Comparison of ENCODE assay signal across 9 mouse cellular contexts in genomic region chr3:107330503-107331424, GRCm38 (mm10). TPM values are rescaled to one million over a fixed set of nuclear protein-coding genes. Genes with fewer than 3 reads are reported as not detected.
DNase-seq lines count a peak whose midpoint lies in the region; ATAC-seq and TF ChIP-seq lines count a peak whose summit lies in the region.
"Had no signal": no experiment of that assay in that cellular context is flagged by ENCODE, and none has a peak within 500 bp of the region (broad histone marks: within the 10 kb centered on the region; RNA-seq: fewer than 3 reads in every experiment).

No protein-coding gene starts in this region.

- no peaks in the 10 kb centered on the region; the same call in 1 of the 2 replicates for H3K79me2 ChIP-seq in heart, adult 2 months (replicated peaks; ENCODE audit: control insufficient read depth, insufficient read depth, low read length)

- no peak for DNase-seq in layer of hippocampus, adult 2 months (ENCODE audit: low spot score in 2 of 2)
- no peak for DNase-seq in layer of hippocampus, postnatal 14 days (ENCODE audit: low spot score in 2 of 2)
- DNase-seq in heart, adult 2 months, result peak; percentile 11 to 30
- peak; percentile 32 for DNase-seq in kidney, adult 9 months
- no peak for DNase-seq in right cerebral cortex, postnatal 4 days
- DNase-seq in gastrocnemius, postnatal 36 days, result no peak

- TF ChIP-seq CTCF in layer of hippocampus, adult 2 months (conservative IDR thresholded peaks at IDR 0.05), result no peak
- no peak for TF ChIP-seq CTCF in bone marrow, adult 2 months (IDR thresholded peaks at IDR 0.05; ENCODE audit: control insufficient read depth, insufficient read depth, low read length)
- TF ChIP-seq CTCF in heart, adult 2 months (IDR thresholded peaks at IDR 0.05), result no peak

- 85% methylated on average over 28 of the region's 28 CpGs for WGBS in bone marrow, adult 2 months
- 41% methylated on average over 28 of the region's 28 CpGs for WGBS in heart, adult 2 months
- WGBS in midbrain, embryonic 16.5 days, result 82% methylated on average over 28 of the region's 28 CpGs

- intact Hi-C loops in heart, adult 2 months (cut with DNase I), result loop anchor here (2.0 kb wide), 1 partner anchor 52 kb away; the partner anchor contains the start of gene Lamtor5
- intact Hi-C loops in gastrocnemius, postnatal 36 days (cut with DNase I), result no loop called here

- H3K4me3 ChIP-seq in layer of hippocampus, adult 2 months, result peak overlapping the region; percentile 68
- H3K4me3 ChIP-seq in bone marrow, adult 2 months (replicated peaks; ENCODE audit: control insufficient read depth, low read depth, low read length), result peak overlapping the region; percentile 86
- H3K4me3 ChIP-seq in heart, adult 2 months, result no peak overlapping the region; the same call in 1 of the 2 replicates
- peak overlapping the region; percentile 92 for H3K4me3 ChIP-seq in midbrain, embryonic 16.5 days (ENCODE audit: low read depth, low read length)

- no peak overlapping the region for H3K27ac ChIP-seq in layer of hippocampus, adult 2 months
- H3K27ac ChIP-seq in bone marrow, adult 2 months (ENCODE audit: control insufficient read depth, insufficient read depth, low read depth, low read length, poor library complexity), result no peak overlapping the region
- H3K27ac ChIP-seq in heart, adult 2 months, result no peak overlapping the region
- no peak overlapping the region for H3K27ac ChIP-seq in midbrain, embryonic 16.5 days (ENCODE audit: low read length)

- peaks cover 18% of the 10 kb centered on the region for H3K36me3 ChIP-seq in heart, adult 2 months (ENCODE audit: control insufficient read depth, insufficient read depth, low read length)
- 0 out of 2 replicates have a peak, but pooled peaks cover 3% of the 10 kb centered on the region for H3K36me3 ChIP-seq in midbrain, embryonic 16.5 days (ENCODE audit: control insufficient read depth, insufficient read depth, low read length)

- no peak overlapping the region for H3K9ac ChIP-seq in heart, adult 2 months (ENCODE audit: low read depth, low read length)
- peak overlapping the region; percentile 84; the same call in 1 of the 2 replicates for H3K9ac ChIP-seq in midbrain, embryonic 16.5 days (ENCODE audit: low read depth, low read length)

- ATAC-seq in midbrain, embryonic 16.5 days, result no peak
- ATAC-seq: Patski had no signal

- H3K4me2 ChIP-seq in midbrain, embryonic 16.5 days (ENCODE audit: low read length), result peak overlapping the region; percentile 92

- no peaks in the 10 kb centered on the region for H3K9me3 ChIP-seq in midbrain, embryonic 16.5 days (replicated peaks; ENCODE audit: control insufficient read depth, low read length, poor library complexity, severe bottlenecking)

- no peak for TF ChIP-seq EP300 in heart, adult 2 months (IDR thresholded peaks at IDR 0.05; ENCODE audit: insufficient read depth, low read depth, low read length)

- peaks cover 2% of the 10 kb centered on the region; the same call in 1 of the 2 replicates for H3K4me1 ChIP-seq in bone marrow, adult 2 months (ENCODE audit: control insufficient read depth, insufficient read depth, low read length)
- H3K4me1 ChIP-seq in heart, adult 2 months (ENCODE audit: control insufficient read depth, insufficient read depth, low read length), result peaks cover 13% of the 10 kb centered on the region
- H3K4me1 ChIP-seq in midbrain, embryonic 16.5 days (ENCODE audit: control insufficient read depth, insufficient read depth, low read length), result peaks cover 40% of the 10 kb centered on the region

- TF ChIP-seq POLR2A in bone marrow, adult 2 months (IDR thresholded peaks at IDR 0.05; ENCODE audit: borderline replicate concordance, control insufficient read depth, low read depth, low read length), result no peak
- no peak for TF ChIP-seq POLR2A in heart, adult 2 months (IDR thresholded peaks at IDR 0.05; ENCODE audit: insufficient read depth, low read depth, low read length)

- no peaks in the 10 kb centered on the region for H3K27me3 ChIP-seq in heart, adult 2 months (ENCODE audit: control insufficient read depth, insufficient read depth, low read length)
- no peaks in the 10 kb centered on the region for H3K27me3 ChIP-seq in midbrain, embryonic 16.5 days (ENCODE audit: control insufficient read depth, insufficient read depth, low read depth, low read length)
- H3K27me3 ChIP-seq: Patski had no signal

RNA-seq across cellular contexts. Expression of gene Rbm15, which starts 2.7 kb away (rescaled TPM):
- total RNA-seq in layer of hippocampus, adult 2 months (2021), result 10 to 100 TPM; 26.8 to 30.1 TPM
- 10 to 100 TPM; 23.8 to 24.9 TPM for total RNA-seq in layer of hippocampus, postnatal 14 days (2021)
- 14.6 and 26.7 TPM in 2 replicates for polyA plus RNA-seq in bone marrow, adult 2 months (2011; ENCODE audit: insufficient read depth, insufficient read length, low replicate concordance, missing spikeins)
- total RNA-seq in heart, adult 2 months (2021), result 10 to 100 TPM; 22.7 to 24.5 TPM
- 3.6 and 7.0 TPM in 2 replicates for polyA plus RNA-seq in heart, adult 2 months (2012; rRNA removed)
- 5.7 and 6.5 TPM in 2 replicates for polyA plus RNA-seq in midbrain, embryonic 16.5 days (2015; fragmentation: Nextera tagmentation; extraction: Ambion mirVana)
- total RNA-seq in gastrocnemius, postnatal 36 days (2021), result 10 to 100 TPM; 17.0 to 22.1 TPM

RNA-seq across cellular contexts. Expression of gene Slc16a4, which starts 39.7 kb away (rescaled TPM):
- 1 to 10 TPM; 1.2 to 1.4 TPM for total RNA-seq in layer of hippocampus, adult 2 months (2021)
- total RNA-seq in layer of hippocampus, postnatal 14 days (2021), result 1 to 10 TPM; 2.6 to 3.5 TPM
- 0.80 TPM in 1 of 2 replicates, not detected in the other for polyA plus RNA-seq in bone marrow, adult 2 months (2011; ENCODE audit: insufficient read depth, insufficient read length, low replicate concordance, missing spikeins)
- total RNA-seq in heart, adult 2 months (2021), result under 1 TPM; 0.26 to 0.39 TPM
- 0.12 and 0.79 TPM in 2 replicates for polyA plus RNA-seq in heart, adult 2 months (2012; rRNA removed)
- 2.4 and 2.6 TPM in 2 replicates for polyA plus RNA-seq in midbrain, embryonic 16.5 days (2015; fragmentation: Nextera tagmentation; extraction: Ambion mirVana)
- total RNA-seq in gastrocnemius, postnatal 36 days (2021), result under 1 TPM; 0.10 to 0.18 TPM

RNA-seq across cellular contexts. Expression of gene Lamtor5, which starts 52.1 kb away (rescaled TPM):
- total RNA-seq in layer of hippocampus, adult 2 months (2021), result 10 to 100 TPM; 61.4 to 65.2 TPM
- total RNA-seq in layer of hippocampus, postnatal 14 days (2021), result 10 to 100 TPM; 61.1 to 62.6 TPM
- polyA plus RNA-seq in bone marrow, adult 2 months (2011; ENCODE audit: insufficient read depth, insufficient read length, low replicate concordance, missing spikeins), result 38.4 and 57.7 TPM in 2 replicates
- 10 to 100 TPM; 62.1 to 73.6 TPM for total RNA-seq in heart, adult 2 months (2021)
- 93.0 and 118 TPM in 2 replicates for polyA plus RNA-seq in heart, adult 2 months (2012; rRNA removed)
- 175 and 178 TPM in 2 replicates for polyA plus RNA-seq in midbrain, embryonic 16.5 days (2015; fragmentation: Nextera tagmentation; extraction: Ambion mirVana)
- 10 to 100 TPM; 50.4 to 58.4 TPM for total RNA-seq in gastrocnemius, postnatal 36 days (2021)

Comparison
In these comparisons a context has a peak if more than half of its experiments do, and no peak if none do; other contexts are left out.
1. DNase-seq: peak in heart, adult 2 months (2 of 2) and kidney, adult 9 months (single experiment); none in layer of hippocampus, adult 2 months (0 of 2), layer of hippocampus, postnatal 14 days (0 of 2), right cerebral cortex, postnatal 4 days (single experiment) and gastrocnemius, postnatal 36 days (0 of 2).